Mouse (Mus musculus) embryonic fibroblast, embryonic 13.5 days (primary cell): ENCODE results near the gene Wscd2.

ENCODE experiments used
- CTCF ChIP-seq: IDR thresholded peaks from 2 replicates; pipeline ENCODE4 v1.5.1; 2011; ENCODE audit warnings: mild to moderate bottlenecking, control low read depth, low read length, moderate library complexity, borderline replicate concordance; ENCODE audit not compliant: insufficient read depth
- POLR2A ChIP-seq: IDR thresholded peaks from 2 replicates; pipeline ENCODE4 v1.6.1; 2011; ENCODE audit warnings: low read depth, mild to moderate bottlenecking, control low read depth, low read length, moderate library complexity

- no peak for TF ChIP-seq POLR2A
- no peak for TF ChIP-seq CTCF
Observed at GRCm38 (mm10) chr5:113606961-113607785, 117.0 kb downstream of the Wscd2 start.
